Mouse (Mus musculus): ENCODE results near the gene Zfp661.

DNA sequence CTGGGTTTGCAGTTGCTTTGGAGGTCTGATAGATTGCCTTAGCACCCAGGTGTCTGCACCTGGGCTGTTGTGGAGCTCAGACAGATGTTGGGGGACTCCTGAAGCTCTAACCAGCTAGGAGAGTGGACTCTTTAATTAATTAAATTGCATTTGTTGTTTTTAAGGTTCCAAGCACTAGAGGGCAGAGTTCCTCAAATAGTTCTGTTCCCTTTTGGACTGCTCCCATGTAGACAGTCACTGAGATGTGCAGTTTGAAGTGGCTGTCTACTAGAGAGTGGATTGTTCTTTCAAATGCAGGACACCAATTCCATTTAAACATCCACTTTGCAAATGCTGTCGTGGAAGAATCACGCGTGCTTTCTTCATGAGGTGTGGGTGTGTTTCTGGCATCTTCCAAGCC is 21.3 kb upstream of the Zfp661 start:
- TF ChIP-seq EP300 (IDR thresholded peaks at IDR 0.05) (no peak), CTCF (IDR thresholded peaks at IDR 0.05) (peak; percentile 68)

Measured in lung, postnatal 0 days (tissue).